In genomic region chr7:30557901-30558514, GRCm38 (mm10) we compare ENCODE assay signal across 8 mouse cellular contexts. TPM values are rescaled to one million over a fixed set of nuclear protein-coding genes. Genes with fewer than 3 reads are reported as not detected.
DNase-seq lines count a peak whose midpoint lies in the region; ATAC-seq and TF ChIP-seq lines count a peak whose summit lies in the region.

No protein-coding gene starts in this region.

- H3K27me3 ChIP-seq in kidney, postnatal 0 days (ENCODE audit: insufficient read depth, low read length) = no peaks in the 10 kb centered on the region
- H3K27me3 ChIP-seq in hindbrain, embryonic 15.5 days = no peaks in the 10 kb centered on the region
- no peaks in the 10 kb centered on the region for H3K27me3 ChIP-seq in midbrain, postnatal 0 days (ENCODE audit: insufficient read depth, low read length)

- TF ChIP-seq POLR2A in cortical plate, adult 2 months (IDR thresholded peaks at IDR 0.05; ENCODE audit: extremely low read depth, insufficient read depth, low read length) = 0 out of 2 replicates have a peak, but pooled peaks have one; percentile 14

- TF ChIP-seq CTCF in kidney, postnatal 0 days (IDR thresholded peaks at IDR 0.05; ENCODE audit: low read depth) = no peak
- no peak for TF ChIP-seq CTCF in cortical plate, adult 2 months (IDR thresholded peaks at IDR 0.05; ENCODE audit: extremely low read depth, insufficient read depth, low read length)
- TF ChIP-seq CTCF in midbrain, postnatal 0 days (IDR thresholded peaks at IDR 0.05) = no peak

- no peak for DNase-seq in kidney, postnatal 0 days (ENCODE audit: low spot score)
- DNase-seq in kidney, postnatal 14 days = no peak
- no peak for DNase-seq in midbrain, postnatal 0 days (ENCODE audit: low spot score)
- no peak for DNase-seq in frontal cortex, postnatal 10 days (ENCODE audit: low spot score in 2 of 2)
- DNase-seq in right cerebral cortex, postnatal 25 days = no peak
- DNase-seq in adipocyte (ENCODE audit: low spot score) = no peak

- no peaks in the 10 kb centered on the region for H3K9me3 ChIP-seq in kidney, postnatal 0 days (replicated peaks; ENCODE audit: low read length)
- H3K9me3 ChIP-seq in hindbrain, embryonic 15.5 days = no peaks in the 10 kb centered on the region
- H3K9me3 ChIP-seq in midbrain, postnatal 0 days (ENCODE audit: low read length) = no peaks in the 10 kb centered on the region

- WGBS in kidney, postnatal 0 days = 76% methylated on average over 13 of the region's 13 CpGs
- WGBS in hindbrain, embryonic 15.5 days = 90% methylated on average over 13 of the region's 13 CpGs
- 91% methylated on average over 13 of the region's 13 CpGs for WGBS in midbrain, postnatal 0 days

- ATAC-seq in kidney, postnatal 0 days (replicated peaks; ENCODE audit: low FRiP score, low read depth) = no peak
- ATAC-seq in hindbrain, embryonic 15.5 days (ENCODE audit: low FRiP score, low read depth) = no peak
- ATAC-seq in midbrain, postnatal 0 days (ENCODE audit: low FRiP score) = no peak

- H3K4me1 ChIP-seq in kidney, postnatal 0 days (replicated peaks; ENCODE audit: insufficient read depth, low read length) = peaks cover 16% of the 10 kb centered on the region
- H3K4me1 ChIP-seq in cortical plate, adult 2 months (ENCODE audit: control insufficient read depth, insufficient read depth, low read length) = no peaks in the 10 kb centered on the region
- peaks cover 41% of the 10 kb centered on the region for H3K4me1 ChIP-seq in hindbrain, embryonic 15.5 days (replicated peaks)
- H3K4me1 ChIP-seq in midbrain, postnatal 0 days (ENCODE audit: insufficient read depth, low read length) = peaks cover 9% of the 10 kb centered on the region; the same call in 1 of the 2 replicates

- H3K36me3 ChIP-seq in kidney, postnatal 0 days (ENCODE audit: insufficient read depth, low read length) = peaks cover 21% of the 10 kb centered on the region; the same call in 1 of the 2 replicates
- peaks cover 27% of the 10 kb centered on the region for H3K36me3 ChIP-seq in hindbrain, embryonic 15.5 days
- peaks cover 20% of the 10 kb centered on the region for H3K36me3 ChIP-seq in midbrain, postnatal 0 days (ENCODE audit: insufficient read depth, low read length)

- H3K4me2 ChIP-seq in kidney, postnatal 0 days (ENCODE audit: low read length) = peak overlapping the region; percentile 90; the same call in 1 of the 2 replicates
- peak overlapping the region; percentile 98 for H3K4me2 ChIP-seq in hindbrain, embryonic 15.5 days
- H3K4me2 ChIP-seq in midbrain, postnatal 0 days (ENCODE audit: low read depth, low read length, poor library complexity, severe bottlenecking) = peak overlapping the region; percentile 92

- H3K27ac ChIP-seq in kidney, postnatal 0 days = no peak overlapping the region
- 0 out of 2 replicates have a peak overlapping the region, but pooled peaks have one; percentile 13 for H3K27ac ChIP-seq in cortical plate, adult 2 months (ENCODE audit: insufficient read depth, low read length)
- H3K27ac ChIP-seq in hindbrain, embryonic 15.5 days (replicated peaks) = no peak overlapping the region
- H3K27ac ChIP-seq in midbrain, postnatal 0 days (ENCODE audit: low read depth, low read length) = no peak overlapping the region

- H3K9ac ChIP-seq in kidney, postnatal 0 days (ENCODE audit: low read depth, low read length) = 0 out of 2 replicates have a peak overlapping the region, but pooled peaks have one; percentile 63
- H3K9ac ChIP-seq in hindbrain, embryonic 15.5 days = no peak overlapping the region
- no peak overlapping the region for H3K9ac ChIP-seq in midbrain, postnatal 0 days (replicated peaks; ENCODE audit: low read length, poor library complexity, severe bottlenecking)

- H3K4me3 ChIP-seq in kidney, postnatal 0 days (replicated peaks; ENCODE audit: low read depth, low read length) = no peak overlapping the region
- peak overlapping the region; percentile 57; the same call in 1 of the 2 replicates for H3K4me3 ChIP-seq in cortical plate, adult 2 months (ENCODE audit: insufficient read depth, low read length)
- H3K4me3 ChIP-seq in hindbrain, embryonic 15.5 days = 0 out of 2 replicates have a peak overlapping the region, but pooled peaks have one; percentile 67
- H3K4me3 ChIP-seq in midbrain, postnatal 0 days (ENCODE audit: low read depth, low read length) = no peak overlapping the region

RNA-seq across cellular contexts. Expression of gene Lin37, which starts 1.6 kb away (rescaled TPM):
- 37.6 and 40.8 TPM in 2 replicates for polyA plus RNA-seq in kidney, postnatal 0 days (2015; fragmentation: Nextera tagmentation; extraction: Ambion mirVana)
- 71.9 and 72.7 TPM in 2 replicates for polyA plus RNA-seq in cortical plate, adult 2 months (2012; rRNA removed)
- 52.7 and 53.1 TPM in 2 replicates for polyA plus RNA-seq in hindbrain, embryonic 15.5 days (2015; fragmentation: Nextera tagmentation; extraction: Ambion mirVana)
- total RNA-seq in midbrain, postnatal 0 days (2014; rRNA removed) = 15.7 and 32.0 TPM in 2 replicates
- polyA plus RNA-seq in midbrain, postnatal 0 days (2015; fragmentation: Nextera tagmentation; extraction: Ambion mirVana) = 53.5 and 54.1 TPM in 2 replicates

RNA-seq across cellular contexts. Expression of gene U2af1l4, which starts 5.1 kb away (rescaled TPM):
- polyA plus RNA-seq in kidney, postnatal 0 days (2015; fragmentation: Nextera tagmentation; extraction: Ambion mirVana) = 100 and 102 TPM in 2 replicates
- polyA plus RNA-seq in cortical plate, adult 2 months (2012; rRNA removed) = 90.9 and 97.0 TPM in 2 replicates
- 89.7 and 92.1 TPM in 2 replicates for polyA plus RNA-seq in hindbrain, embryonic 15.5 days (2015; fragmentation: Nextera tagmentation; extraction: Ambion mirVana)
- total RNA-seq in midbrain, postnatal 0 days (2014; rRNA removed) = 54.7 and 64.2 TPM in 2 replicates
- polyA plus RNA-seq in midbrain, postnatal 0 days (2015; fragmentation: Nextera tagmentation; extraction: Ambion mirVana) = 96.4 and 97.0 TPM in 2 replicates

RNA-seq across cellular contexts. Expression of gene Gm49396, which starts 5.1 kb away (rescaled TPM):
- 5.0 and 7.7 TPM in 2 replicates for polyA plus RNA-seq in kidney, postnatal 0 days (2015; fragmentation: Nextera tagmentation; extraction: Ambion mirVana)
- 4.7 and 5.5 TPM in 2 replicates for polyA plus RNA-seq in cortical plate, adult 2 months (2012; rRNA removed)
- polyA plus RNA-seq in hindbrain, embryonic 15.5 days (2015; fragmentation: Nextera tagmentation; extraction: Ambion mirVana) = 15.4 and 17.5 TPM in 2 replicates
- total RNA-seq in midbrain, postnatal 0 days (2014; rRNA removed) = 6.0 and 8.4 TPM in 2 replicates
- polyA plus RNA-seq in midbrain, postnatal 0 days (2015; fragmentation: Nextera tagmentation; extraction: Ambion mirVana) = 4.9 and 7.2 TPM in 2 replicates

RNA-seq across cellular contexts. Expression of gene Psenen, which starts 5.4 kb away (rescaled TPM):
- polyA plus RNA-seq in kidney, postnatal 0 days (2015; fragmentation: Nextera tagmentation; extraction: Ambion mirVana) = 190 TPM in 2 replicates
- 127 and 133 TPM in 2 replicates for polyA plus RNA-seq in cortical plate, adult 2 months (2012; rRNA removed)
- 124 and 134 TPM in 2 replicates for polyA plus RNA-seq in hindbrain, embryonic 15.5 days (2015; fragmentation: Nextera tagmentation; extraction: Ambion mirVana)
- total RNA-seq in midbrain, postnatal 0 days (2014; rRNA removed) = 63.8 and 133 TPM in 2 replicates
- polyA plus RNA-seq in midbrain, postnatal 0 days (2015; fragmentation: Nextera tagmentation; extraction: Ambion mirVana) = 135 and 144 TPM in 2 replicates

RNA-seq across cellular contexts. Expression of gene Proser3, which starts 5.9 kb away (rescaled TPM):
- 5.2 and 5.6 TPM in 2 replicates for polyA plus RNA-seq in kidney, postnatal 0 days (2015; fragmentation: Nextera tagmentation; extraction: Ambion mirVana)
- 4.7 and 6.2 TPM in 2 replicates for polyA plus RNA-seq in cortical plate, adult 2 months (2012; rRNA removed)
- 8.4 and 9.1 TPM in 2 replicates for polyA plus RNA-seq in hindbrain, embryonic 15.5 days (2015; fragmentation: Nextera tagmentation; extraction: Ambion mirVana)
- total RNA-seq in midbrain, postnatal 0 days (2014; rRNA removed) = 15.2 and 23.3 TPM in 2 replicates
- polyA plus RNA-seq in midbrain, postnatal 0 days (2015; fragmentation: Nextera tagmentation; extraction: Ambion mirVana) = 3.3 and 3.4 TPM in 2 replicates

Comparison
In these comparisons a context has a peak if more than half of its experiments do, and no peak if none do; other contexts are left out.
1. H3K4me3 ChIP-seq: peak in cortical plate, adult 2 months (single experiment) and hindbrain, embryonic 15.5 days (single experiment); none in kidney, postnatal 0 days (single experiment) and midbrain, postnatal 0 days (single experiment).
2. Peak in every context shown above with its lines, with median percentiles within 50 percentile points of each other: H3K4me2 ChIP-seq.